Mouse (Mus musculus): Measurements from ENCODE around the gene Syngr4.
"Not testable (repeated sequence)": the region's sequence is repeated elsewhere in the genome, so short reads cannot be mapped to it uniquely, and the experiment has no call there.

GRCm38 (mm10) chr7:45933766-45934165, 37.3 kb upstream of the Syngr4 start:
- TF ChIP-seq CTCF (IDR thresholded peaks at IDR 0.05; ENCODE audit: extremely low read depth, insufficient read depth, insufficient read length, insufficient replicate concordance); POLR2A (IDR thresholded peaks at IDR 0.05; ENCODE audit: low read depth, low read length): not testable (repeated sequence)

All from spleen, adult 2 months (tissue).